Mouse (Mus musculus): ENCODE results near the gene Tekt5. TPM values are rescaled to one million over a fixed set of nuclear protein-coding genes. Genes with fewer than 3 reads are reported as not detected.
A peak's percentile ranks its signal among the peaks of the same experiment; 100 is the strongest.

Tekt5 gene
- polyA plus RNA-seq, 1 experiment from 2014 or later = 1.2 TPM

DNA sequence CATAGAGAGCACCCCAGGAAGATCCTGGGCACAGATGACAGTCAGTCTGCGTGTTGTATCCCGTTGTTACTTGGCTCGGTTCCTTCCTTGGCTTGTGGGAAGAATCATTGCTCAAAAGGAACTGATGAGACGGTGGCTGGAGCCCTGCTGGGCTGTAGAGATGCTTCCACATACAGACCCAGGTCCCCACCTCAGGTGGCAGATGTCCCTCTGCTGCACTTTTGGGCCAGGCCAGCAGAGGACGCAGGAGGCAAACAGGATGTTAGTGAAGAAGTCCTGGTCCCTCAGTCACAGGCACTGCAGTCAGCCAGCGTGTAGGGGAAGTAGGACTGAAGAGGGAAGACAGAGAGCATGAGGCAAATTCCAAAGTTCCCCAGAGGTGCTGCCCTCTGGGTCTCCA lies 20.7 kb upstream of the Tekt5 start:
- DNase-seq (ENCODE audit: low spot score) = peak; percentile 19
- H3K4me2 ChIP-seq (ENCODE audit: low read length) = no peak overlapping the region
- H3K4me3 ChIP-seq (replicated peaks; ENCODE audit: low read depth, low read length) = no peak overlapping the region
- 85% methylated on average over 6 of the region's 6 CpGs for WGBS
- peaks cover 37% of the 10 kb centered on the region for H3K36me3 ChIP-seq (ENCODE audit: insufficient read depth, low read length)
- no peak for ATAC-seq (replicated peaks; ENCODE audit: low FRiP score, low read depth)
- no peak overlapping the region for H3K27ac ChIP-seq
- no peaks in the 10 kb centered on the region for H3K27me3 ChIP-seq (ENCODE audit: insufficient read depth, low read length)
- no peak overlapping the region for H3K9ac ChIP-seq (ENCODE audit: low read depth, low read length)
- peak; percentile 63 for TF ChIP-seq CTCF (IDR thresholded peaks at IDR 0.05; ENCODE audit: low read depth)
- 0 out of 2 replicates have a peak, but pooled peaks cover 3% of the 10 kb centered on the region for H3K4me1 ChIP-seq (replicated peaks; ENCODE audit: insufficient read depth, low read length)
- H3K9me3 ChIP-seq (replicated peaks; ENCODE audit: low read length) = no peaks in the 10 kb centered on the region

DNA sequence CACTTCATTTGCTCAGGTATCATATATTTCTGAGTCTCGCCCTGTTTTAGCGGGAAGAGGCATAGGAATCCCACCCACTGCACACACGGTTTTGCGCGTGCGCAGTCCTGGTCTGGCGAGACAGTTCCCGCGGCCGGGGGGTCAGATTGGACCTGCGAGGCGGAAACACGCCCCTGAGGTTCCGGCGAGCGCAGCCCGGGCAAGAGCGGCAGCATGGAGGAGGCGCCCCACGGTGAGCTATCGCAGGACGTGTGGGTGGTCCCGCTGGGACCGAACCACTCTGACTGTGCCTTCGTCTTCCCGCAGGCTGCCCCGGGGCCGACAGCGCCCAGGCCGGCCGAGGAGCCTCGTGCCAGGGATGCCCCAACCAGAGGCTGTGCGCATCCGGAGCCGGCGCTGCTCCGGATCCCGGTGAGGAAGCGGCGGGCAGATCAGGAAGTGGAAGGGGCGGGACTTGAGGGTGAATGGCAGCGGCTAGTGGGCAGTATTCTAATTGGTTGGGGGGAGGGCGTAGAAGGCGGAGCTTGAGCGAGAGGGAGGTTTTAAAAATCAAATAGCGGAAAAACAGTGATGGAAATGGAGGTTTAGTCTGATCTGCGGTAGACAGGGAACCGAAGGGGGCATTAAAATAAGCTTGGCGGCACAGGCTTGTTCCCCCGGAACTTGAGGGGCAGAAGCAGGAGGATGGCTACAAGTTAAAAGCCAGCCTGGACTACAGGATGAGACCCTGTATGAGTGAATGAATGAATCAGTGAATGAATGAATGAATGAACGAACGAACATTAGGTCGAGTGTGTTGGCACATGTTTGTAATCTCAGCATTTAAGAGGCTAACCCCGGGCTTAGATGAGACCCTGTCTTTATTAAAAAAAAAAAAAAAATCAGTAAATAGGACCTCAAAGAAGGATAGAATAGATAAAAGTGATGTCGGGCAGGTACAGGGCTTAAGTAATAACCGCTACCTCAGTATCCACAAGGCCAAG lies 16.8 kb upstream of the Tekt5 start, which contains the start of gene Nubp1:
Nubp1 (plus strand) TSS at position 185 of the 983 bp plus-strand sequence.
- Histone ChIP-seq H3K27ac (peak within 1 kb of the TSS; percentile 92), H3K36me3 (ENCODE audit: insufficient read depth, low read length) (peaks cover 20% of the 10 kb centered on the region), H3K4me2 (ENCODE audit: low read length) (peak within 1 kb of the TSS; percentile 67), H3K4me1 (replicated peaks; ENCODE audit: insufficient read depth, low read length) (0 out of 2 replicates have a peak, but pooled peaks cover 3% of the 10 kb centered on the region), H3K4me3 (replicated peaks; ENCODE audit: low read depth, low read length) (peak within 1 kb of the TSS; percentile 55), H3K9me3 (replicated peaks; ENCODE audit: low read length) (no peaks in the 10 kb centered on the region), H3K27me3 (ENCODE audit: insufficient read depth, low read length) (no peaks in the 10 kb centered on the region), H3K9ac (ENCODE audit: low read depth, low read length) (peak within 1 kb of the TSS; percentile 67)
- peak; percentile 95 for ATAC-seq (replicated peaks; ENCODE audit: low FRiP score, low read depth)
- peak; percentile 98 for DNase-seq (ENCODE audit: low spot score)
- 3% methylated on average over 56 of the region's 56 CpGs for WGBS
- TF ChIP-seq CTCF (IDR thresholded peaks at IDR 0.05; ENCODE audit: low read depth) = 0 out of 2 replicates have a peak, but pooled peaks have one; percentile 19

DNA sequence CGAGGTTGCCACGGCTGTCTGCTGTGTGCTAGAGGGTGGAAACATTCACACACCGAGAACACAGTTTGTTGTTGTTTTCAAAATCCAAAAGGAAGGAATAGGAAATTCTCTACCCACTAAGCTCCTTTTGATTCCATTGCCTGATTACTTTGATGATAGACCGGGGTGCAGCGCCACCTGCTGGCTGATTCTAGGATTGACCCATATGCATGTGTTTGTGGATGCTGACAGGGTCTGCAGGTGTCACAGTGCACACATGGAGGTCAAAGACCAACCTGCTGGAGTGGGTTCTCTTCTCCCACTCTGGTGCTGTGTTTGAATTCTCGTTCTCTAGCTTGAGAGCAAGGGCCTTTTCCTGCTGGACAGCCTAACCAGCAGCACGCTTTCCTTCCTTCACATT lies 3.9 kb upstream of the Tekt5 start:
- ATAC-seq (replicated peaks; ENCODE audit: low FRiP score, low read depth) (no peak), DNase-seq (ENCODE audit: low spot score) (peak; percentile 83)
- Histone ChIP-seq H3K4me2 (ENCODE audit: low read length) (no peak overlapping the region), H3K36me3 (ENCODE audit: insufficient read depth, low read length) (no peaks in the 10 kb centered on the region), H3K4me3 (replicated peaks; ENCODE audit: low read depth, low read length) (no peak overlapping the region), H3K9me3 (replicated peaks; ENCODE audit: low read length) (no peaks in the 10 kb centered on the region), H3K9ac (ENCODE audit: low read depth, low read length) (no peak overlapping the region), H3K4me1 (replicated peaks; ENCODE audit: insufficient read depth, low read length) (0 out of 2 replicates have a peak, but pooled peaks cover 6% of the 10 kb centered on the region), H3K27me3 (ENCODE audit: insufficient read depth, low read length) (no peaks in the 10 kb centered on the region), H3K27ac (no peak overlapping the region)
- peak; percentile 99 for TF ChIP-seq CTCF (IDR thresholded peaks at IDR 0.05; ENCODE audit: low read depth)
- 38% methylated on average over 7 of the region's 7 CpGs for WGBS

DNA sequence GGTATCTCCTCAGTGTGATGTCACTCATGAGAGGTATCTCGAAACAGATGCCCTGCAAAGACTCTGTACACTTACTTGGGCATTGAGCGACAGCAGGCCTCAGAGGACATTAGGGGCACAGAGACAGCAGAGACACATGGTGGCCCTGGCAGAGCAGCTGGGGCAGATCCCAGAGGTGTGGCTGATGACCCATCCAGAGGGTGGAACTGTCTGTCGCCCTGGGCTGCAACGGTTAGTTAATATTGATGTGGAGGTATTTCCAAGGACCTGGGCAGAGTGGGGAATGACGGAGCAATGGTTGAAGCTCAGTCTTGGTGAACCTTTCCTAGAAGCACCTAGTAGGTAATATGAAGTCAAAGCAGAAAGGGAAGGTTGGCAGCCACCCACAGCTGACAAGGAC lies 3.5 kb upstream of the Tekt5 start:
- 62% methylated on average over 5 of the region's 5 CpGs for WGBS
- ATAC-seq (replicated peaks; ENCODE audit: low FRiP score, low read depth) = no peak

DNA sequence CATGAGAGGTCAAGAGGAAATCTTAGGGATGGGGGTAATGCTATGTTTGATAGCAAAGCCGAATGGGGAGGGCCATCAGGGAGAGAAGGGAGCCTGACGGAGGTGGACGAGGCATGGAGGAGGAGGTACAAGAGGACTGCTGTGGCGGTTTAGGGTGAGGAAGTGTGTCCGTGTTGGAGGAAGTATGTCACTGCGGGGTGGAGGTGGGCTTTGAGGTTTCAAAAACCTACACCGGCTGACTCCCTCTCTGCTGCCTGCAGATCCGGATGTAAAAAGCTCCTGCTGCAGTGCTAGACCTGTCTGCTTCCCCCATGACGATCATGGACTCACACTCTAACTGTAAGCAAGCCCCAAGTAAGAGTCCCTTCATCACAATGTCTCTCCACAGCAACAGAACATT lies 2.7 kb downstream of the Tekt5 start:
- Histone ChIP-seq H3K36me3 (ENCODE audit: insufficient read depth, low read length) (no peaks in the 10 kb centered on the region), H3K4me1 (replicated peaks; ENCODE audit: insufficient read depth, low read length) (0 out of 2 replicates have a peak, but pooled peaks cover 6% of the 10 kb centered on the region), H3K4me2 (ENCODE audit: low read length) (no peak overlapping the region), H3K9me3 (replicated peaks; ENCODE audit: low read length) (no peaks in the 10 kb centered on the region), H3K9ac (ENCODE audit: low read depth, low read length) (no peak overlapping the region), H3K4me3 (replicated peaks; ENCODE audit: low read depth, low read length) (no peak overlapping the region), H3K27ac (no peak overlapping the region), H3K27me3 (ENCODE audit: insufficient read depth, low read length) (no peaks in the 10 kb centered on the region)
- TF ChIP-seq CTCF (IDR thresholded peaks at IDR 0.05; ENCODE audit: low read depth) = no peak
- 77% methylated on average over 9 of the region's 9 CpGs for WGBS
- no peak for DNase-seq (ENCODE audit: low spot score)
- ATAC-seq (replicated peaks; ENCODE audit: low FRiP score, low read depth) = no peak

More for the DNA sequence above, 3.5 kb upstream of the Tekt5 start:
- Histone ChIP-seq H3K9me3 (replicated peaks; ENCODE audit: low read length) (no peaks in the 10 kb centered on the region), H3K27me3 (ENCODE audit: insufficient read depth, low read length) (no peaks in the 10 kb centered on the region), H3K9ac (ENCODE audit: low read depth, low read length) (no peak overlapping the region), H3K4me1 (replicated peaks; ENCODE audit: insufficient read depth, low read length) (0 out of 2 replicates have a peak, but pooled peaks cover 6% of the 10 kb centered on the region), H3K4me2 (ENCODE audit: low read length) (no peak overlapping the region), H3K36me3 (ENCODE audit: insufficient read depth, low read length) (no peaks in the 10 kb centered on the region), H3K4me3 (replicated peaks; ENCODE audit: low read depth, low read length) (no peak overlapping the region), H3K27ac (no peak overlapping the region)
- no peak for DNase-seq (ENCODE audit: low spot score)
- TF ChIP-seq CTCF (IDR thresholded peaks at IDR 0.05; ENCODE audit: low read depth) = no peak

DNA sequence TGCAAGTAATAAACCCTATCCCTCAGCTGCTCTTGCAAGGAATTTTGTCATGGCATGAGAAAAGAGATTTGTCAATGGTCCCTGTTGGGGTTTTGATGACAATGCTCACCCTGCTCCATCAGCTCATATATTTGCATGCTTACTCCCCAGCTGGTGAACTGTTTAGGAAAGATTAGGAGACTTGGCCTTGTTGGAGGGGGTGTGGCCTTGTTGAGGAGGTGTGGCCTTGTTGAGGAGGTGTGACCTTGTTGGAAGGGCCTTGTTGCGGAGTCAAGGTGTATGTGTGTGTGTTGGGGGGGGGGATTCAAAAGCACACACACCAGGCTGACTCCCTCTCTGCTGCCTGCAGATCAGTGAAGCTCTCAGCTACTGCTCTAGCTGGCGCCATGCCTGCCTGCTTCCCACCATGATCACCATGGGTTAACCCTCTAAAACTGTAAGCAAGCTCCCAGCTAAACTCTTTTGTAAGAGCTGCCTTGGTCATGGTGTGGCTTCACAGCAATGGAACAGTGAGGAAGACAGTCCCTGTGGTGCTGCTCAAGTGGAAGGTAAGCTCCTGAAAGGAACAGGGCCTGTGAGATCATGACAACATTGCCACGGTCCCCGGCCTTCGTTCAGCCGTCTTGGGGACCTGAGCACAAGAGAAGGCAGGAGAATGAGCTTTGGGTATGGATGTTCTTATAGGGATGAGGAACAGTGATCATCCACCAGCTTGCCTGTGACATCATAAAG lies 6.5 kb downstream of the Tekt5 start:
- Histone ChIP-seq H3K4me3 (replicated peaks; ENCODE audit: low read depth, low read length) (no peak overlapping the region), H3K27me3 (ENCODE audit: insufficient read depth, low read length) (no peaks in the 10 kb centered on the region), H3K4me1 (replicated peaks; ENCODE audit: insufficient read depth, low read length) (no peaks in the 10 kb centered on the region), H3K36me3 (ENCODE audit: insufficient read depth, low read length) (no peaks in the 10 kb centered on the region), H3K27ac (no peak overlapping the region), H3K9ac (ENCODE audit: low read depth, low read length) (no peak overlapping the region), H3K9me3 (replicated peaks; ENCODE audit: low read length) (no peaks in the 10 kb centered on the region), H3K4me2 (ENCODE audit: low read length) (no peak overlapping the region)
- 92% methylated on average over 6 of the region's 6 CpGs for WGBS
- no peak for TF ChIP-seq CTCF (IDR thresholded peaks at IDR 0.05; ENCODE audit: low read depth)
- ATAC-seq (replicated peaks; ENCODE audit: low FRiP score, low read depth) (no peak), DNase-seq (ENCODE audit: low spot score) (no peak)

All from kidney, postnatal 0 days (tissue).